Mouse (Mus musculus) ES-E14 (cell line): ENCODE results near the gene Xpnpep2.

Experiments
- CHD2 ChIP-seq: IDR thresholded peaks from 2 replicates; pipeline ENCODE4 v1.6.1; 2014; ENCODE audit warnings: mild to moderate bottlenecking, low read depth, low read length, inconsistent platforms
- HCFC1 ChIP-seq: IDR thresholded peaks from 2 replicates; pipeline ENCODE4 v1.6.1; 2012; ENCODE audit warnings: low read length, inconsistent platforms, borderline replicate concordance; ENCODE audit not compliant: insufficient read depth
- MAFK ChIP-seq: IDR thresholded peaks from 2 replicates; pipeline ENCODE4 v1.6.1; 2014; ENCODE audit warnings: mild to moderate bottlenecking, low read depth, low read length, inconsistent platforms; ENCODE audit not compliant: insufficient read depth
- ZNF384 ChIP-seq: IDR thresholded peaks from 2 replicates; pipeline ENCODE4 v1.6.1; 2012; ENCODE audit warnings: low read depth, low read length, inconsistent platforms

GRCm38 (mm10) chrX:48141481-48141880, 33.0 kb downstream of the Xpnpep2 start:
- TF ChIP-seq MAFK (no peak), HCFC1 (no peak), ZNF384 (no peak), CHD2 (no peak)
